Mouse (Mus musculus) myocyte (in vitro differentiated cells): ENCODE data around the gene Kctd11. TPM values are rescaled to one million over a fixed set of nuclear protein-coding genes. Genes with fewer than 3 reads are reported as not detected.

Source experiments
- H3K27me3 ChIP-seq: one replicate; pipeline ENCODE4 v1.6.1; 2011; ENCODE audit not compliant: control insufficient read depth, insufficient read depth, insufficient read length
- H3K36me3 ChIP-seq: one replicate; pipeline ENCODE4 v1.6.1; 2011; ENCODE audit not compliant: control insufficient read depth, insufficient read depth
- H3K4me2 ChIP-seq: one replicate; pipeline ENCODE4 v1.6.1; 2011; ENCODE audit warnings: low read depth, control low read depth
- H3K4me3 ChIP-seq: one replicate; pipeline ENCODE4 v1.5.1; 2011; ENCODE audit warnings: mild to moderate bottlenecking, control low read depth, moderate library complexity
- H3K79me2 ChIP-seq: one replicate; pipeline ENCODE4 v1.6.1; 2011; ENCODE audit not compliant: control insufficient read depth, insufficient read depth
- H3ac ChIP-seq: one replicate; pipeline ENCODE4 v1.6.1; 2011; ENCODE audit not compliant: control insufficient read depth, insufficient read length
- CEBPB ChIP-seq: IDR thresholded peaks from 2 replicates; pipeline ENCODE4 v1.6.1; 2011; ENCODE audit warnings: mild to moderate bottlenecking, moderate library complexity; ENCODE audit not compliant: poor library complexity, insufficient read depth, severe bottlenecking
- E2F4 ChIP-seq: IDR thresholded peaks from one replicate; pipeline ENCODE4 v1.6.1; 2011; ENCODE audit warnings: mild to moderate bottlenecking, control low read depth, moderate library complexity; ENCODE audit not compliant: insufficient read depth
- MAX ChIP-seq: IDR thresholded peaks from one replicate; pipeline ENCODE4 v1.6.1; 2011; ENCODE audit warnings: low read depth, mild to moderate bottlenecking, control low read depth
- MYOD1 ChIP-seq, 3 experiments: IDR thresholded peaks; one replicate each; pipeline ENCODE4 v1.6.1; 2011; ENCODE audit warnings: control low read depth in 2 of 3, low read depth in 2 of 3, mild to moderate bottlenecking in 2 of 3, moderate library complexity in 1 of 3; ENCODE audit not compliant: insufficient read length in 2 of 3, control insufficient read depth in 1 of 3
- MYOG ChIP-seq, 3 experiments: IDR thresholded peaks; one replicate each; pipeline ENCODE4 v1.6.1; 2011; ENCODE audit warnings: control low read depth in 2 of 3, low read depth in 2 of 3, mild to moderate bottlenecking in 2 of 3; ENCODE audit not compliant: insufficient read length in 2 of 3, control insufficient read depth in 1 of 3, insufficient read depth in 1 of 3
- POLR2A ChIP-seq: IDR thresholded peaks from one replicate; pipeline ENCODE4 v1.6.1; 2011; ENCODE audit warnings: low read depth, mild to moderate bottlenecking, control low read depth, moderate library complexity; ENCODE audit not compliant: insufficient read length
- POLR2AphosphoS2 ChIP-seq: IDR thresholded peaks from one replicate; pipeline ENCODE4 v1.6.1; 2011; ENCODE audit warnings: low read depth, control low read depth; ENCODE audit not compliant: insufficient read length
- REST ChIP-seq: IDR thresholded peaks from one replicate; pipeline ENCODE4 v1.6.1; 2011; ENCODE audit warnings: mild to moderate bottlenecking, control low read depth, moderate library complexity; ENCODE audit not compliant: insufficient read depth, insufficient read length
- SRF ChIP-seq: IDR thresholded peaks from one replicate; pipeline ENCODE4 v1.6.1; 2011; ENCODE audit warnings: low read depth; ENCODE audit not compliant: control insufficient read depth, insufficient read length
- TCF12 ChIP-seq: IDR thresholded peaks from one replicate; pipeline ENCODE4 v1.6.1; 2011; ENCODE audit warnings: mild to moderate bottlenecking, control low read depth; ENCODE audit not compliant: poor library complexity, insufficient read depth, severe bottlenecking
- TCF3 ChIP-seq: IDR thresholded peaks from one replicate; pipeline ENCODE4 v1.6.1; 2011; ENCODE audit warnings: low read depth, control low read depth; ENCODE audit not compliant: insufficient read length
- USF1 ChIP-seq: IDR thresholded peaks from one replicate; pipeline ENCODE4 v1.6.1; 2011; ENCODE audit warnings: low read depth, mild to moderate bottlenecking, control low read depth, moderate library complexity
- polyA plus RNA-seq: library from polyadenylated mRNA; unstranded; fragments of >200 nt; fragmentation: generic; extraction: Trizol; gene quantifications from one replicate; pipeline ENCODE4 v1.2.1, GENCODE M21; 2012; ENCODE audit warnings: missing spikeins

Gene Kctd11
- polyA plus RNA-seq, 1 experiment = 24.5 TPM

- H3K4me2 ChIP-seq = peak overlapping the region; percentile 89
- peak overlapping the region; percentile 85 for H3K4me3 ChIP-seq
- no peaks in the 10 kb centered on the region for H3K27me3 ChIP-seq
- no peak for TF ChIP-seq MYOD1 (IDR thresholded peaks at IDR 0.05; ENCODE audit: control insufficient read depth in 1 of 3, insufficient read length in 2 of 3, low read depth in 2 of 3)
- TF ChIP-seq MYOG (IDR thresholded peaks at IDR 0.05; ENCODE audit: control insufficient read depth in 1 of 3, insufficient read depth in 1 of 3, insufficient read length in 2 of 3, low read depth in 2 of 3) = no peak
- TF ChIP-seq CEBPB = no peak
- no peak for TF ChIP-seq POLR2A
- TF ChIP-seq USF1 = no peak
- no peak for TF ChIP-seq TCF12
- no peak for TF ChIP-seq POLR2AphosphoS2
- no peak for TF ChIP-seq TCF3
- no peak for TF ChIP-seq SRF
- TF ChIP-seq REST = no peak
- TF ChIP-seq MAX = no peak
- TF ChIP-seq E2F4 = no peak
- H3ac ChIP-seq = peak overlapping the region; percentile 51
- H3K36me3 ChIP-seq = peaks cover 5% of the 10 kb centered on the region
- no peaks in the 10 kb centered on the region for H3K79me2 ChIP-seq
These were observed 18.7 kb upstream of the Kctd11 start for GRCm38 (mm10) chr11:69899870-69900269.

GRCm38 (mm10) chr11:69895291-69895690 is 14.1 kb upstream of the Kctd11 start, which contains the start of gene Acap1:
Acap1 (minus strand) TSS chr11:69895539.
- no peak for TF ChIP-seq MYOD1 (IDR thresholded peaks at IDR 0.05; ENCODE audit: control insufficient read depth in 1 of 3, insufficient read length in 2 of 3, low read depth in 2 of 3)
- no peak for TF ChIP-seq TCF12
- Histone ChIP-seq H3K36me3 (no peaks in the 10 kb centered on the region), H3K4me2 (no peak within 1 kb of the TSS), H3K4me3 (no peak within 1 kb of the TSS), H3ac (no peak within 1 kb of the TSS), H3K27me3 (no peaks in the 10 kb centered on the region), H3K79me2 (no peaks in the 10 kb centered on the region)

GRCm38 (mm10) chr11:69894671-69895070 is 13.5 kb upstream of the Kctd11 start:
- H3K4me2 ChIP-seq = no peak overlapping the region
- no peaks in the 10 kb centered on the region for H3K27me3 ChIP-seq
- H3K79me2 ChIP-seq = no peaks in the 10 kb centered on the region
- H3ac ChIP-seq = no peak overlapping the region
- no peak overlapping the region for H3K4me3 ChIP-seq
- H3K36me3 ChIP-seq = no peaks in the 10 kb centered on the region
- TF ChIP-seq E2F4 (no peak), CEBPB (no peak), POLR2AphosphoS2 (no peak), MYOG (IDR thresholded peaks at IDR 0.05; ENCODE audit: control insufficient read depth in 1 of 3, insufficient read depth in 1 of 3, insufficient read length in 2 of 3, low read depth in 2 of 3) (no peak), POLR2A (no peak), MAX (no peak), MYOD1 (IDR thresholded peaks at IDR 0.05; ENCODE audit: control insufficient read depth in 1 of 3, insufficient read length in 2 of 3, low read depth in 2 of 3) (no peak), REST (no peak), SRF (no peak), USF1 (no peak), TCF12 (no peak), TCF3 (no peak)

GRCm38 (mm10) chr11:69891482-69891881 is 10.3 kb upstream of the Kctd11 start:
- Histone ChIP-seq H3K27me3 (no peaks in the 10 kb centered on the region), H3K36me3 (no peaks in the 10 kb centered on the region), H3K4me2 (no peak overlapping the region), H3K79me2 (no peaks in the 10 kb centered on the region), H3K4me3 (no peak overlapping the region), H3ac (no peak overlapping the region)
- TF ChIP-seq CEBPB (no peak), TCF12 (no peak), MYOD1 (IDR thresholded peaks at IDR 0.05; ENCODE audit: control insufficient read depth in 1 of 3, insufficient read length in 2 of 3, low read depth in 2 of 3) (no peak), POLR2AphosphoS2 (no peak), E2F4 (no peak), SRF (no peak), TCF3 (no peak), REST (no peak), USF1 (no peak), MAX (no peak), MYOG (IDR thresholded peaks at IDR 0.05; ENCODE audit: control insufficient read depth in 1 of 3, insufficient read depth in 1 of 3, insufficient read length in 2 of 3, low read depth in 2 of 3) (no peak), POLR2A (no peak)

GRCm38 (mm10) chr11:69886907-69887635 is 5.9 kb upstream of the Kctd11 start:
- Histone ChIP-seq H3K27me3 (no peaks in the 10 kb centered on the region), H3K4me2 (no peak overlapping the region), H3K4me3 (no peak overlapping the region), H3K79me2 (no peaks in the 10 kb centered on the region), H3K36me3 (no peaks in the 10 kb centered on the region), H3ac (no peak overlapping the region)
- TF ChIP-seq TCF3 (no peak), POLR2AphosphoS2 (no peak), REST (no peak), E2F4 (no peak), MYOG (IDR thresholded peaks at IDR 0.05; ENCODE audit: control insufficient read depth in 1 of 3, insufficient read depth in 1 of 3, insufficient read length in 2 of 3, low read depth in 2 of 3) (no peak), USF1 (no peak), POLR2A (no peak), CEBPB (no peak), MYOD1 (IDR thresholded peaks at IDR 0.05; ENCODE audit: control insufficient read depth in 1 of 3, insufficient read length in 2 of 3, low read depth in 2 of 3) (no peak), MAX (no peak), SRF (no peak), TCF12 (no peak)
